1 mouse cellular context compared by ENCODE assay signal in the genomic region with DNA sequence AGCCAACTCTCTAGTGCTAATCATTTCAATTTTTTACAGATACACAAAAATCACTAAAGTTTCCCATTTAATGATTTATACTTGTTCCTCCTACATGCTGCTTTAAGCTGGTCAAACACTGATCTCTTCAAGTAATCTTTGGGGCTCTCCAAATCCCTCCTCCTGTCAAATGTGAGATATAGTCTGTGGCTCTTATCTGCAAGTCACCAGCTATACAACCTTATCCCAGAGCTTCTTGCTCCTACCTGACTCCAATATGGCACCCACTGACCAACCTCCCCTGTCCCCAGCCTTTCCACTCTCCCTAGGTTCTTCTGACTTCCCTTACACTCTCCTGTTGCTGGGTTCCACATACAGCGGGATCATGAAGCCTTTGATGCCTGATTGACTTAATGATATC.
TF ChIP-seq lines count a peak whose summit lies in the region.

No protein-coding gene starts in this region.

TF ChIP-seq in MEL, 35 proteins besides CTCF, POLR2A, EP300 and RAD21 (continued from another document):
- no peak for TF ChIP-seq MEF2A (IDR thresholded peaks at IDR 0.05; ENCODE audit: extremely low read depth, insufficient replicate concordance, low read depth, low read length, poor library complexity, severe bottlenecking)
- no peak for TF ChIP-seq CHD2 (IDR thresholded peaks at IDR 0.05; ENCODE audit: low read length)
